Mouse (Mus musculus): Measurements from ENCODE around the gene Rbp7. TPM values are rescaled to one million over a fixed set of nuclear protein-coding genes. Genes with fewer than 3 reads are reported as not detected.
"Not testable (repeated sequence)": the region's sequence is repeated elsewhere in the genome, so short reads cannot be mapped to it uniquely, and the experiment has no call there.

The Rbp7 gene
- 10 to 100 TPM; 76.3 to 81.1 TPM for total RNA-seq (2021)

GRCm38 (mm10) chr4:149454879-149455278 is at the start of gene Rbp7:
TSS of gene Rbp7 (minus strand) at chr4:149454978.
- intact Hi-C loops (cut with DNase I), result loop anchor here (2.0 to 5.0 kb wide), 2 partner anchors 32 to 72 kb away; no protein-coding TSS in a partner anchor
- peak; percentile 45 to 46 for DNase-seq

DNA sequence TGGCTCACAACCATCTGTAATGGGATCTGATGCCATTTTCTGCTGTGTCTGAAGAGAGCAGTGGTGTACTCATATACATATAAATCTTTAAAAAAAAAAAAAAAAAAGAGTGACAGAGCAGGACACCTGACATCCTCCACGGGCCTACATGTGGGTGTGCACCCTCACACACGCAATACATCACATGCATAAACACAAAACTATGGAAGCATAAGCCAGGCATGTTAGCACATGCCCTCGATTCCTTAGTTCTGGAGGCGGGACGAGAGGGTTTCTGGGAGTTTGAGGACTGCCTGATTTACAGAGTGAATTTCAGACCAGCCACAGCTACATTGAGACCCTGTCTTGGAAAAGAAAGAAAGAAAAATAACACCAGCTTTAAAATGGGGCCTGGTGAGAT is 49.6 kb upstream of the Rbp7 start:
- DNase-seq, result no peak
- intact Hi-C loops (cut with DNase I), result no loop called here

- intact Hi-C loops (cut with DNase I), result no loop called here
- no peak for DNase-seq
These were observed 45.0 kb upstream of the Rbp7 start for GRCm38 (mm10) chr4:149499790-149500189.

GRCm38 (mm10) chr4:149498901-149499300 is 44.1 kb upstream of the Rbp7 start:
- intact Hi-C loops (cut with DNase I), result no loop called here

GRCm38 (mm10) chr4:149496612-149497011 is 41.8 kb upstream of the Rbp7 start:
- no peak for DNase-seq
- intact Hi-C loops (cut with DNase I), result no loop called here

More at GRCm38 (mm10) chr4:149498901-149499300, 44.1 kb upstream of the Rbp7 start:
- DNase-seq, result no peak

DNA sequence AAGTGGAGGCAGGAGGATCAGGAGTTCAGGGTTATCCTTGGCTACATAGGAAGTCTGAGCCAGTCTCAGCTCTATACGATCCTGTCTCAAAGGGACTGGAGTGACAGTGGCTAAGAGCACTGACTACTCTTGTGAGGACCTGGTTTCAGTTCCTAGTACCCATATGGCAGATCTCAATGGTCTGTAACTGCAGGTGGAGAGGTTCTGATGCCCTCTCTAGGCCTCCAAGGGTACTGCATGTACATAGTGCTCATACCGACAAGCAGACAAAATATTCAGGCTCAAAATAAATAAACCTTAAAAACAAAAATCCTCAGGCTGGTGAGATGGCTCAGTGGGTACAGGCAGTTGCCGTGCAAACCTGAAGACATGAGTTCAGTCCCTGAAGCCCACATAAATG is 36.4 kb upstream of the Rbp7 start:
- DNase-seq, result no peak
- intact Hi-C loops (cut with DNase I), result no loop called here

DNA sequence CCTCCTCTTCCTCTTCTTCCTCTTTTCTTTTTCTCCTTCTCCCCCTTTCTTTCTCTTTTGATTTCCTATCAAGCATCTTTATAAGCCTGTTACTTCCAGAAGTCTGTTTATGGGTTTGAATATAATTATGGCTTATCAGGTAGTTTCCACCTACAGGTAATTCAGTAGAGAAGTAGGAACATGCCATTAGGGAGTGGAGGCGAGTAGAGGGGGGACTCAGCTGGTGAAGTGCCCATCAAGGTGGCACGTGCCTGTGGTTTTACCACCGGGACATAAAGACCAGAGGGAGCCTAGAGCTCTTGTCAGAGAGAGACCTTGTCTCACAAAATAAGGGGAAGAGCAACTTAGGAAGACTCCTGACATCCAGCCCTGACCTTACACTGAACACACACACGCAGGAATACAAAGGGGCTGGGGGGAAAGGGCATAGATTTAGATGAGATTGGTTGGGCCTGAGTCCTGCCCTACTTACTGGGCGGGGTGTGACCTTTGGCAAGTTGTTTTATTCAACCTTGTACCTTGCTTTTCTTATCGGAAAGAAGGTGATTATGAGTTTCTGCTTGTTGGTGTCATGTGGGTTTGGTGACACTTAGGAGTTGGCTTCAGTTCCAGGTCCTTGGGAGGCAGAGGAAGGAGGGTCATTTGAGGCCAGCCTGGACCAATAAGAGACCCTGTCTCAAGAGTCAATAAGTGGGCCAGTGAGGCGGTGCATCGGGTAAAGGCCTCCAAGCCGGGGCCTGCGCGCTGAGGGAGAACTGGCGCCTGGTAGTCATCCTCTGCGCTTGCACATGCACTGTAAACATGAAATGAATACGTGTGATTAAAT is 34.9 kb upstream of the Rbp7 start:
- DNase-seq, result peak; percentile 44 to 45
- intact Hi-C loops (cut with DNase I), result loop anchor here (5.0 kb wide), 1 partner anchor 142 kb away; no protein-coding TSS in a partner anchor

DNA sequence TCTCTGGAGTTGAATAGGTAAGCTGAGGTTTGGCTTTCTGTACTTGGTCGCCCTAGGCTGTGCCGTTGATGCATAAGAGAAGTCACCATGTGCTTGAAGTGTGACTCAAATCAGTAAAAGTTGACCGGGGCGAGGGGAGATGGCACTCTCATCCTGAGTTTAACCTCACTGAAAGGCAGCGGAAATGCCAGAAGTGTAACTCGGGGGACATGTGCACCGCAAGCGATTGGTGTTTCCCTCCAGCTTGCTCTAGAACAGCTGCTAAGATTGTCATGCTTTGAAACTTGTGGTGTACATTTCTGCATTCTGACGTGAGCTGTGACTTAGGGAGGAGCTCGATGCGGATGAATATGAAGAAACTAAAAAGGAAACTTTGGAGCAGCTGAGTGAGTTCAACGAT is 33.0 kb upstream of the Rbp7 start:
- intact Hi-C loops (cut with DNase I), result loop anchor here (2.0 to 5.0 kb wide), 2 partner anchors 33 to 140 kb away; partner anchors contain the start of gene Rbp7
- no peak for DNase-seq

- intact Hi-C loops (cut with DNase I), result loop anchor here (1.0 to 5.0 kb wide), 5 partner anchors 31 to 139 kb away; partner anchors contain the start of genes Ctnnbip1 and Rbp7
- DNase-seq, result peak; percentile 30 to 41
These were observed 31.0 kb upstream of the Rbp7 start for GRCm38 (mm10) chr4:149485825-149486206.

DNA sequence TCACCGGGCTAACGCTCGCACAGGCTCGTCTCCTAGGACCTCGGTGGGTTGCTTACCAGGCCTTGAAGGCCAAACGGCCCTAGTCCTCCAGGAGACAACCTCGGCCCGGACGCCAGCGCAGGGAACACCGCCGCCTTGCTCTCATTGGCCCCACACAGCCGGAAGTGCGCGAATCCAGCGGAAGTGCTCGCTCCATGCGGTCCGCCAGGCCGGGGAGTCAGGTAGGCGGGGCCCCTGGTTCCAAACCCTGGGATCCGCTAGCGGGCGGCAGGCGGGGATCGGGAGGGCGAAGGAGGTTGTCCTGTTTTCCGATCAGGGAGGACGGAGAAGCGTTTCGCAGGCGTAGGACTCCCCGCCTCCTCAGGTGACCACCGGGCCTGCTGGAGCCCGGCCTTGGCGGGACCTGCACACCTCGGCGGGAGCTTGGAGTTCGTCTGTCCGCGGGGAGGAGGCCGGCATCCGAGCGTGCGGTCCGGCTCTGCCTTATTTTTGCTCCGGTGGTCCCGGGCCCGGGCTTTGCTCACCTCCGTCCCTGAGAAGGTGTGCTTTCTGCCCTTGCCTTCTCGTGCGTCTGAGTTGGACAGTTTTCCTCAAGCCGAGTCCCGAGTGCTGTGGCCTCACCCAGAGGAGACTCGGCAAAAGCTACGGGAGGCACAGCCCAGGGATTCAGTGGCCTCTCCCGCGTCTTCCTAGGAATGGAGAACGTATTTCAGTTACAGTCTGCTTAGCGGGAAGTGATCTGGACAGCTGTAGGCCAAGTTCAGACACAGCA is 30.5 kb upstream of the Rbp7 start, which contains the start of the genes Nmnat1 and Lzic:
Gene Nmnat1 (minus strand): TSS at position 150 of the 772 bp plus-strand sequence.
Gene Lzic (plus strand): TSS at position 177 of the 772 bp plus-strand sequence.
- intact Hi-C loops (cut with DNase I), result loop anchor here (1.0 to 5.0 kb wide), 4 partner anchors 34 to 138 kb away; partner anchors contain the start of gene Ctnnbip1
- peak; percentile 92 to 94 for DNase-seq

GRCm38 (mm10) chr4:149484566-149484965 is 29.8 kb upstream of the Rbp7 start:
- DNase-seq, result no peak
- intact Hi-C loops (cut with DNase I), result loop anchor here (2.0 kb wide), 1 partner anchor 34 kb away; the partner anchor contains the start of gene Ctnnbip1

DNA sequence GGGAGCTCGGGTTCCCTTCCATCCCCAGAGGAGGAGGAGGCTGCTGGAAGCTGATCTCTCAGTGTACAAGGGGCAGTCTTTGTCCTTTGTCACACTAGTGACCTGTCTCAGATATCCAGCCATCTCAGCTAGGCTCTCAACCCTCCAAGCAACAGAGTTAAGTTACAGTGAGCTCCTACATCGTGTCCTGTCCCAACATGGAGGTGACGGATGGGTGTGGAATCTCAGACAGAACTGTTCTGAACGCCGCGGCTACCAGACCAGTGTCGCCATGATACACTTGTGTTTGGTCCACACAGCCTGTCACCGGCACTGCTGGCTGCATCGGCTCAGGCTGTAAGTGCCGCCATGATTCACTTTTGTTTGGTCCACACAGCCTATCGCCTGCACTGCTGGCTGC is 22.3 kb upstream of the Rbp7 start, which contains the start of gene Tmem274:
Gene Tmem274 (plus strand): TSS at position 301 of the 400 bp plus-strand sequence.
- no peak for DNase-seq
- intact Hi-C loops (cut with DNase I), result no loop called here

DNA sequence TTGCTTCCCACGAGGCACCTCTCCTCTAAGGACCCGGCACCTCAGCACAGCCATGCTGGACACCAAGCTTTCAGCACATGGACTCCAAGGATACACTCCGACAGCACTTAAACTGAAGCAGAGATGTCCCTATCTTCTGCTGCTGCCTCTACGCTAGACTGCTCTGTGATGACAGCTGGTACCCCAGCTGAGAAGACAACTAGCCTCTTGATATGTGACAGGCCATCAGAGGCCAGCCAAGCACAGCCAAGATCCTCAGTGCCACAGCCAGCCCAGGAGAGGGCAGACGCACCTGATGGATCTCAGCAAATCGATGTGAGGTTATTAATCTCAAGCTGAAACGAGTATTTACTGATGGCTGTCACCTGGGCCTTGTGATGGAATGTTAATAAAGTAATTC is 20.3 kb upstream of the Rbp7 start:
- intact Hi-C loops (cut with DNase I), result no loop called here
- no peak for DNase-seq

DNA sequence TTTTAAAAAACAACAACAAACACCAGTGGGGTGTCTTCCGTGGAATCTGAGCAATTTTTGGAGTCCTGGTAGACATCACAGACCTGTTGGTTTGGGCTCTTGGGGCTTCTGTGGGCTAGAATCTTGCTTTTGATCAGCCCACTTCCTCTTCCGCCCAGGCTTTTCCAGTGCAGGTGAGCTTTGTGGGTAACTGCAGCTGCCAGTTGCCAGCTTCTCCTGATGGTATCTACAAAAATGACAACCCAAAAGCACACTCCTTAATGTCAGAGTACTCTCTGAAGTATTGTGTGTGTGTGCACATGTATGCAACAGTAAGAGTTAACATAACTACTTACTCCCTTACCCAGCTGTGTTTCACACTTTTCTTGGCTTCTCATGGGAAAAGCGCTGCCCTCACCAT is 14.8 kb upstream of the Rbp7 start:
- no peak for DNase-seq
- intact Hi-C loops (cut with DNase I), result no loop called here

DNA sequence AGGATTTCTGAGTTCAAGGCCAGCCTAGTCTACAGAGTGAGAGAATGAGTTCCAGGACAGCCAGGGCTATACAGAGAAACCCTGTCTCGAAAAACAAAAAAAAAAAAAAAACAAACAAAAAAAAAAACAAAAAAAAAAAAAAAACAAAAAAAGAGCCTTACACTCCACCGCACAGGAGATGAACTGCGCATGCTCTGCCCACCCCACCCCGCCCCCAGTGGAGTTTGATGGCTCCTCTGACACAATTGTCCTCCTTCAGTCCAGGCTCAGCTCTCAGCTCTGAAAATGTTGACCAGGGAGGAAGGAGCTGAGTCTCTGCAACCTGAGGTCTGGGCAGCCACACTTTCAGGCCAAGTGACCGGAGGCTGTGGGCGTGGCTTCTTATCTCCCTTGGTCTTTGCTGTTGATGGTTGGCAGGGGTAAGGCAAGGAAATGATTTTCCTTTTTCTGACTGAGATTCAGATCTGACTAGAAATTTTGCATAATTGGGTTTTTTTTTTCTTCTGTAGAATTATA is 8.7 kb upstream of the Rbp7 start:
- no peak for DNase-seq
- intact Hi-C loops (cut with DNase I), result no loop called here

DNA sequence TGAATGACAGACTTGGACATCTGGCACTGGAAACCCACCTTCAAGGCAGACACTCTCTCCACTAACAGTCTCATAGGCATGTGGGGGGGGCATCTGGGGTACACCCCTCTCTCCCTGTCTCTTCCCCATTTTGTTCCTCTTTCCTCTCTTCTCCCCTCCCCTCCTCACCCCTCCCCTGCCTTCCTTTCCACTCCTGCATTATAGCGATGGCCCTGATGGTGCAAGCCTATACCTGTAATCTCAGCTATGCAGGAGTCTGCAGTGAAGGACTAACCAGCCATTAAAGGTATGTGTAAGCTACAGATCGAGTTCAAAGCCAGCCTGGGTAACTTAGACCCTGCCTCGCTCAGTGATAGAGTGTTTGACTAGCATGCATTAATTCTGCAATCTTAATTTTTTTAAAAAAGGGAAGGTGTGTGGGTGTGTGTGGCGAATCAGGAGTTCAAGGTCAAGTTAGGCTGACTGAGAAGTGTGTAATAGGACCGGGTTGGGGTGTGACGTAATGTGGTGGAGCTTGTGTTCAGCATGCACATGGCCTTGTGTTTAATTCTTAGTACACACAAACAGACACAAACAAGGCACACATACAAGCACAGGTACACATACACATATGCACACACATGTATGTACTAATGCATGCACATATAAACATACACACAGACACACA is 7.7 kb upstream of the Rbp7 start:
- intact Hi-C loops (cut with DNase I), result no loop called here
- no peak for DNase-seq

DNA sequence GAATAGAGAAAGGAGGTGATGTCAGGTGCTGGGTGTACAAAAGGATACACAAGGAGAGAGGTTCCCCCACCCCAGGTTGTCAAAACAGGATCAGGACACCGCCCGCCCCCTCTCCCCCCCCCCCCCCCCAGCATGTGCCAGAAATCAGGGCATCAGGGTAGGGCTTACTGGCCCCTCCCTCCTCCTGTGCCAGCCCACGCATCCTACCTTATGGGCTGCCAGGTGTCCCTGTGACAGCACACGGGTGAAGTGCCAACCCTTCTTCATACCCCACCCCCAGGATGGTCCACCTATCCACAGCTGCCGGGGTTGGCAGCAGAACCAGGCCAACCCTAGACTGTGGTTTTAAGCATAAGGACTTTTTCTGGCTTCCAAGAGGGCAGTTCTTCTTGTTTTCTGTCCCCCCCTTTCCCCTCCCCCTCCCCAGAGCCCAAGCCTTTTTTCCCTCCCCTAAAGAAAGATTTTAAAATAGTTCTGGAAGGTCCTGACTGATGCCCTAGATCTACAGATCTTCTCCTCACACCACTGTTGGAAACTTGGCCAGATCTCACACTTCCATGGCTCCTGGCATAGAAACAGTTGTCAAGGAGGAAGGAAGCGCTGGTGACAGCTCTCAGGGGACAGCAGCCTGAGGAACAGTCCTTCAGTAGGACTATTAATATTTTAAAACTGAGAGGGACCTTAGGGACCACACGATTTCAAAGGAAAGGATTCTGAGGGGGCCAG is 7.0 kb upstream of the Rbp7 start:
- intact Hi-C loops (cut with DNase I), result no loop called here
- DNase-seq, result peak in 1 of 2 experiments; percentile 35

DNA sequence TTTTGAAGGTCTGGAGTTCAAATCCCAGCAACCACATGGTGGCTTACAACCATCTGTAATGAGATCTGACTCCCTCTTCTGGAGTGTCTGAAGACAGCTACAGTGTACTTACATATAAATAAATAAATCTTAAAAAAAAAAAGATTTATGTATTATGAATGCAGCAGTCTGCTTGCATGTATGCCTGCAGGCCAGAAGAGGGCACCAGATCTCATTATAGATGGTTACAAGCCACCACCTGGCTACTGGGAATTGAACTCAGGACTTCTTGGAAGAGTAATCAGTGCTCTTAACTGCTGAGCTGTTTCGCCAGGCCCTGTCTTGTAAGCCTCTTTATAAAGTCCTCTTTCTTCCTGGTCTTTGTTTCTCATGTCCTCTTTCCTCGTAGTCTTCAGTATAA is 5.7 kb upstream of the Rbp7 start:
- intact Hi-C loops (cut with DNase I); DNase-seq: not testable (repeated sequence)

DNA sequence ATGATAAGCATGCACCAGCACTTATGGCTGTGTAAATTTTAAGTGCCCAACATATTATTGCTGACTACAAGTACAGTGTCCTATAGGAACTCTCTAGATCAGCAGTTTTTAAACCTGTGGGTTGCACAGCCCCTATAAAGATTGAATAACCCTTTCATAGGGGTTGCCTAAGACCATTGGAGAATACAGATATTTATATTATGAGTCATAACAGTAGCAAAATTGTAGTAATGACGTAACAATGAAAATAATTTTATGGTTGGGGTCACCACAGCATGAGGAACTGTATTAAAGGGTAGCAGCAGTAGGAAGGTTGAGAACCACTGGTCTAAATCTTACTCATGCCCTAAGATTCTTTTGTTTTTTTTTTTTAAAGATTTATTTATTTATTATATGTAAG is 4.6 kb upstream of the Rbp7 start:
- intact Hi-C loops (cut with DNase I), result loop anchor here (5.0 kb wide), 1 partner anchor 68 kb away; no protein-coding TSS in a partner anchor
- DNase-seq, result no peak
